Mouse (Mus musculus): ENCODE measurements at regions not wholly inside any gene's neighbourhood (a gene's known extent, or its start where the extent isn't known, plus 50 kb on each side); places are given as distances from the start of the nearest gene placed in this dataset.

- no peak for DNase-seq (ENCODE audit: low spot score in 2 of 2)
Observed at GRCm38 (mm10) chr1:195312426-195312825, 135.9 kb upstream of the Cr2 start.

- no peak for DNase-seq (ENCODE audit: low spot score in 2 of 2)
Observed at GRCm38 (mm10) chr1:195285076-195285475, 108.6 kb upstream of the Cr2 start.

- DNase-seq (ENCODE audit: low spot score in 2 of 2), result peak; percentile 48 to 93
Observed at GRCm38 (mm10) chr1:195241496-195241895, 65.0 kb upstream of the Cr2 start.

GRCm38 (mm10) chr1:195232658-195233057, 56.1 kb upstream of the Cr2 start:
- peak in 1 of 2 experiments; percentile 69 for DNase-seq (ENCODE audit: low spot score in 2 of 2)

GRCm38 (mm10) chr1:195227007-195227406, 50.5 kb upstream of the Cr2 start:
- DNase-seq (ENCODE audit: low spot score in 2 of 2), result no peak
